Mouse (Mus musculus): Measurements from ENCODE around the gene Ppp4r2.

Gene Ppp4r2

DNA sequence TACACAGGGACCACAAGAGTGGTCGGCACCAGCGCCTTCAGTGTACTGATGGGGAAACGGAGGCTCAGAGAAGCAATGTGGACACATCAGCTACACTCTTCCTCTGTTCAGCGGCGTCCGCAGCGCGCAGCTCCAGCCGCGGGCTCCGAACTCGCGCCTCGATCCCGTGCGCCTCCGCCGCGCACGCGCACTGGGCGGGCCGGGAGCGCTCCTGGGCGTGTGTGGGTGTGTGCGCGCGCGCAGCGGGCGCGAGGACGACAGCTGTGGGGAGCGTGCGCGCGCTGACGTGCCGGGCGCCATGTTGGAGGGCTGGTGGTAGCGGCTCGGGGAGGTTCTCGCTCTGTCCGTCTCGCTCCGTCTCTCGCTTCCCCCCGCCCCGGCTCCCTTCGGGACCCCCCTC lies at the start of gene Ppp4r2:
Gene Ppp4r2, plus strand, starts transcription at position 268 of the 400 bp plus-strand sequence.
- peak; percentile 93 for DNase-seq

DNA sequence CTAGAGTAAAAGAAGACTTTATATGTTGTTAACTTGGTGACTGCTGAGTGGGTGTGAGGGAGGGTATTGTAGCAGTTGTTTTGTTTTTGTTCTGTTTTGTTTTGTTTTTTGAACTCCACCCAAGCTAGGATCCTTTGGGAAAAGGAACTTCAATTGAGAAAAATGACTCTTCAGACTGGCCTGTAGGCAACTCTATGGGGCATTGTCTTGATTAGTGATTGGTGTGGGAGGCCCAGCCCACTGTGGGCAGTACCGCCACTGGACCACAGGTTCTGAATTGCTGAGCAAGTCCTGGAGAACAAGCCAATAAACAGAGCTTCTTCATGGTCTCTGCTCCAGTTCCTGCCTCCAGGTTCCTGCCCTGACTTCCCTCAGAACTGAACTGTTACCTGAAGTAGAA lies 45.7 kb upstream of the Ppp4r2 start:
- no peak for DNase-seq

DNA sequence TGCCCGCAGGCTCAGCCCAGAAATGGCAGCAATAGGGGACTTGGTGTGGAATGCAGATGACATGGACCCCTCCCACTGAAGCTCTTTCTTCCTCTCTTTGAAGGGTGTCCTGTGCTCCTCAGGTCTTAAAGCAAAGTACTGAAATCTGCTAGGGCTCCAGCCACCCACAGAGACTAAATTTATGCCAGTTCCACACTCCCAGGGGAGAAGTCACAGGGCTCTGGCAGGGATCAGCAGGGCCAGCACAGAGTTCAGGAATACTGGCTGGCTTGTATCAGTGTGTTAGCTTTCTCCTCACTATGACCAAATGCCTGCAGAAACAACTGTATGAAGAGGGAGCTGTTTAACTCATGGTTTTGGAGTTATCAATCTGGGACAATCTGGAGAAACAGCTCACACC lies 44.3 kb upstream of the Ppp4r2 start:
- no peak for DNase-seq

DNA sequence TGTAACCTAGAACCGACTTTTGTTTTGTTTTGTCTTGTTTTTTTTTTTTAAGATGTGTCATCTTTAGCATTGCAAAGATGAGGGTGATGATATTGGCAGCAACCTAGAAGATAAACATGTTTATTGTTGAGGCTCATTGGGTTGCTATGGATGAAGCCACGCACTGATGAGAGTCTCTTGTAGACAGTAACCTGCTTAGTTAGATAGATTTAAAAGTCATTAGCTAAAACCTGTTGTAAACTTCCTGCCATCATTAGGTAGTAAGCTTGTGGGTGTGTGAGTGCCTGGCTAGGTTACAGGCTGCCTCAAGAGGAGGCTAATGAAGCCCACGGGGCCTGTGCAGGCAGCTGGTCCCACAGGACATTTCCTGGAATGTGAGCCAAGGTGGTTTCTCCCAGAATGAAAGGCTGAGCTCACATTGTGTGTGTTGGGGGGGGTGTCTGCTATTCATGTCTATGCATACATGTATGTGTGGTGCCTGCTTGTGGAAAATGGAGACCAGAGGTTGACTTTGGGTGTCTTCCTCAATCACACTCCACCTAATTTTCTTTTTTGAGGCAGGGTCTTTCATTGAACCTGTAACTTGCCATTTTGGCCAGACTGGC lies 41.3 kb upstream of the Ppp4r2 start:
- no peak for DNase-seq

DNA sequence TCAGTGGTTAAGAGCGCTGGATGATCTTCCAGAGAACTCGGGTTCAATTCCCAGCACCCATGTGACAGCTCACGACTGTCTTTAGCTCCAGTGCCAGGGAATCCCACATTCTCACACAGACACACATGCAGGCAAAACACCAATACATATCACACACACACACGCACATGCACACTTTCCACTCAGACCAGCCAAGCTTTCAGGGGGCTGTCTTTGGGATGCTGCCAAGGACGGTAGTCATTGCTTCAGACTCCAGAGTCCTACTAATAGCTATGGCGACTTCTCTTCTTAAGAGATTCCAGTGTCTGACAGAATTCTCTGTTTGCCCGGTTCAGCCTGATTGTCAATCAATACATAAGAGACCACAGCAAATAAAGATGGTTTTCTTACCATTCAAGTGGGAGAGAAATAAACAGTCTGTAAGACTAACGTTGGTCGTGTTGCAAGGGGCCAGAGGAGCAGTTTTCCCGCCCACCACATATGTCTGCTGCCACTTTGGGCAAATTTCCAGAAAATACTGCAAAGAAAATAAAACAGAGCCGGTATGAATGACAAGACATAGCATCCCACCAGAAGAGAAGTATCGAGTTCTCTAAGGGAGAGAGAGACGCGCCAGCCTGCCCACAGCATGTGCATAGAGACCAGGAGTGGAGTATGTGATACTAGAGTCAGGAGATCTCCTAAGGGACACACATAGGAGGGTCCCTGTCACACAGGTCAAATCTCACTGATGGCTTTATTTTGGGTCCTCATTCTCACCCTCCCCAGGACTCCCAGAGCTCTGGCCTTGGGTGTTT lies 40.3 kb upstream of the Ppp4r2 start:
- no peak for DNase-seq

DNA sequence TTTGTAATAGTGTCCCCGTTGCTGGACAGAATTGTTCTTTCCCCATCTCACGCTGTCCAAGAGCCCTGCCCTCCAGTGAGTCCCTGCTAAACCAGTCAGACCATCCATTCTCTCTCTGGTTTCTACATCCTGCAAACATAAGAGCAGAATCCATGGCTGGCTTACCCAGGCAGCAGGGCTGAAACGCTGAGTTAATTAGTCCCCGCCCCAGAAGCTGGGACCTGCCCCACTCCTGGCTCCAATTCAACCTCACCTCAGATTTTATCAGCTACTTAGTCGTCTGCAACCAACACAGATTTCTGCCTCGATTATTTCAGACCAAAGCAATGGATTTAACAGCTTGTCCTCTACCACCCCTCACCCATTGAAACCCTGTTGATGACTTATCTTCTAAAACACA lies 37.6 kb upstream of the Ppp4r2 start:
- peak; percentile 18 for DNase-seq

DNA sequence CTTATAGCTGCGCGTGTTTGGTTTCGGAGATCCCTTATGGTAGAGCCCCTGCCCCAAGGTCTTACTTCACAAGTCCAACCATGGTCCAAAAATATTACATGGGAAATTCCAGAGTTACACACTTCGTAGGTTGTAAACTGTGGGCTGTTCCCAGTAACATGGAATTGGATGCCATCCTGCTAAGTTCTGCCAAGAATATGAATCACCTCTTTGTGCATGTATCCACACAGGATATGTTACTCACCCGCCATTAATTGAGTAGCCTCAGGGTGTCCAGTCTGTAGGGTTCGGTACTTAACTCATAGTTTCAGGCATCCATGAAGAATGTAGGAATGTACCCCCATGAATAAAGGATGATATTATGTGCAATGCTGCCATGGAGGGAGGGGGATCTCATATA lies 34.1 kb upstream of the Ppp4r2 start:
- no peak for DNase-seq

DNA sequence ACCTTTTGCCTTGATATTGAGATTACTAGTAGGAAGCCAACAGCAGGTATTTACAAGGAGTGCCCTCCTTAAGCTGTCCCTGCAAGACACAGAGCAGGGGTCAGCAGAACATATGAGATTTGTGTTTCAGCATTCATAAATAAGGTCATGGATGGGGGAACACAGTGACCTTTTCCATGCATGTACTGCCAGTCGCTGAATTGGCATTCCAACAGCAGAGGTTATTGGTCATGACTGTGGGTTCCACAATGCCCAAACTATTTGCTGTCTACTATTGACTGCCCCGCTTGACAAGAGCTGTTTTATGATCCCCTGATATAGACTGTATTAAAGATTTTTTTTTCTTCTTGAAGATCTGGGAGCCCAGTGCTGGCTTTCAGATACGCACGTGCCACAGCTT lies 33.7 kb upstream of the Ppp4r2 start:
- DNase-seq, result no peak

DNA sequence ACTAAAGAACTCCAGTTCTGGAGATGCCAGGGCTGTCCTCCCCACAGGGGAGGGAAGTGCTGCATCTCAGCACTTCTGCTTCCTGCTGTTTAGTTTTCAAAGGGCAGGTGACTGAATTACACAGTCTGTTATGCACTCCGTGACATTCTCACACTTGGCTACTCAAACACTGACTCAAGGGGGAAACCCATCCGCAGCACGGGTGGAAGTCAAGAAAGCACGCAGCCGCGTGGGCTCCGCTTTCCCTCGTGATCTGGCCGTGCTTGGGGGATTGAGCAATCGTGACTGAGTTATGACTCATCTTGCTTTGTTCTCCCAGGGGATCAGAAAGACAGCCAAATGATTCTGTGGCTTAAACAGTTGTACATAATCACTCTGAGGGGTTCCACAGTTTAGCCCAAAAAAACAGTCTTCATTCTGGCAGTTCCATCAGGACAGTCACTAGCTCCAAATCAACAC lies 32.9 kb upstream of the Ppp4r2 start:
- DNase-seq, result peak; percentile 18

DNA sequence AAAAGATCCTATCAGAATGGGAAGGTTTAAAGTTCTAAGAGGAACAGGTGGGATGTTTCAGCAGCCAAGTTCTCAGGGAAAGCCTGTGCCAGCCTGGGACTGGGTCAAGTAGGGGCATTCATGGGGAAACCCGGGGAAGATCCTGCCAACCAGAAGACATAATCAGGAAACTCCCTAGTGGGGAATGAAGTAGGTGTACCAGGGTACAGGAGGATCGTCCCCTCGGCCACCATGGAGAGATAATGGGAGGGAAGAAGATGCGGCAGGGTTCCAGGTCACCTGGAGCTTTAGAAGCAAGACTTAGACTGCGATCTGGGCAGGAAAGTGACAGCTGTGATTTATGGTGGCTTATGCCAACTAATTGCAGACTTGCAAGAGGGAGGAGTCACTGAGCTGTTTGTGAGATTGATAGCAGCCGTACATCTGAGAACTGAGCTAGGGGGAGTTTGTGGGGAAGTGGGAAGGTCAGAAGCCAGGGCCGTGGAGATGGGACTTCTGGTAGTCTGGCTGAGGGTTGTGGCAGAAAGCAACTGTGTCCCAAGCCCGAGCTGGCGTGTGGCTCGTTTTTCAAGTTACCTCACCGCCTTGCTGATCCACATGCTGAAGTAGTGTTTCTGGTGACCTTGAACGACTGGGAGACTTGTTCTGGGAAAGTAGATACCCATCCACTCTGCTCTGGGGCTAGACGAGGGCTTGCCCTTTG lies 30.9 kb upstream of the Ppp4r2 start:
- DNase-seq, result peak; percentile 21

DNA sequence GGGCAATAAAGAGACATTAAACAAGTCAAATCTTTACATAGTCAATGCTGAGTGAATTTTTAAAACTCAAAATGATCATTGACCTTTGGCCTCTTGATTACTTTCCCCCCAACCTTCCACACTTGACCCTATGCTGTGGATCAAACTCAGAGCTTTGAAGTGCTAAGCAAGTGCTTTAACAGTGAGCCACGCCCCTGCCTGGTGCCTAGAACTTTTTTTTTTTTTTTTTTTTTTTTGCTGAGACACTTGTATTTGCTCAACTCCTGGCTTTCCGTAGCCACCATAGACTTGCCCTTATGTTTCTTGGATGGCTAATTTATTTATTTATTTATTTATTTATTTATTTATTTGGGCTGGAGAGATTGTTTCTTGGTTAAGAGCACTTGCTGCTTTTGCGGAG lies 30.2 kb upstream of the Ppp4r2 start:
- no peak for DNase-seq

DNA sequence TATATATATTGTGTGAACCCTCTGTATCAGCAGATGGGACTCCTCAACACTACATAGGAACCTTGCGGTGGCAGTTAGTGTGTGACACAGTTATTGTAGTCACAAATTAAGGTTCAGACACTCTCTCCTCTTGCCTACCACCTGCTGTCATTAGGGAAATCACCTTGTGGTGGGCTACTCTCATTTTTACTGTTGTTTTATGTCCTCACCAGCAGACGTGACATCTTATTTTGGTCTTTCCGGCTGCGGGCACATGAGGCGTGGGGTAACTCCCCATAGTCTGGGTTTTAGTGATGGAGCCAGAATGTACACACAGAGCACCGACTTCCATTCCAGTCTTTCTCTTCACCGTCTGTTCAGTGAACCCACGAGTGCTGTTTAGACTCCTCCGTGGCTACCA lies 26.2 kb upstream of the Ppp4r2 start:
- no peak for DNase-seq

DNA sequence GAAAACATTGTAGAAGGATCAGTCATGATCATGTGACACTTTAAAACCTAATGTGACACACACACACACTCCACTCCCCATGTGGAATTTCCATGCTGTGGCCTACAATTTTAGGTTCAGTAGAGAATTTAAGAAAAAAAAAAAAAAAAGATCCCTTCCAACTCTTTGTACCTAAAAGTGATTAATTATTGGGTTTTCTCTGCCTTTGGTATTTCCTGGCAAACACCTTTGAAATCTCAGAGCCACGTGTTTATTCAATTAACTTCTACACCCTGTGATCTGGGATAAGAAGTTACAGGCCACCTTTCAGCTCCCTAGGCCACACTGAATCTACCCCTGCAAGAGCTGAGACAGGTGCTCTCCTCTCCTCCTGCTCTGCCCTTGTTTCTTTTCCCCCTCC lies 25.7 kb upstream of the Ppp4r2 start:
- DNase-seq, result no peak

DNA sequence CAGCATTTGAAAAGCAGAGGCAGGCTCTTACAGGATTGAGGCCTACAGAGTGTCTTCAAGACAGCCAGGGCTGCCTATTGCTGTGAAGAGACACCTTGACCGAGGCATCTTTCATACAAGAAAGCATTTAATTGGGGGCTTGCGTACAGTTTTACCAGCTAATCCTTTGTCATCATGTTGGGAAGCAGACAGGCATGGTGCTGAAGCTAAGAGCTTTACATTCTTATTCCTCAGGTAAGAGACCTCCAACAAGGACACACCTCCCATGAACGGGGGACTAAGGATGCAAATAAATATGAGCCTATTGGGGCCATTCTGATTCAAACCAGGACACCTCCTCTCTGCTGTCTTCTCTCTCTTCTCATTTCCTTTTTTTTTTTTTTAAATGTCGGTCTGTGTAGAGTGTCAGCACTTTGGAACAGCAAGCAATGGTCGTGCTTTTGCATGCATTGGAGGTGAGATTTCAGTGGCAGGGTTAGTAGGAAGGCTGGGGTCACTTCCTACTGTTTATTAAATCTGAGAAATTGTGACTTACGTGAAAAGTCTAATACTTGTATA lies 25.1 kb upstream of the Ppp4r2 start:
- DNase-seq, result no peak

DNA sequence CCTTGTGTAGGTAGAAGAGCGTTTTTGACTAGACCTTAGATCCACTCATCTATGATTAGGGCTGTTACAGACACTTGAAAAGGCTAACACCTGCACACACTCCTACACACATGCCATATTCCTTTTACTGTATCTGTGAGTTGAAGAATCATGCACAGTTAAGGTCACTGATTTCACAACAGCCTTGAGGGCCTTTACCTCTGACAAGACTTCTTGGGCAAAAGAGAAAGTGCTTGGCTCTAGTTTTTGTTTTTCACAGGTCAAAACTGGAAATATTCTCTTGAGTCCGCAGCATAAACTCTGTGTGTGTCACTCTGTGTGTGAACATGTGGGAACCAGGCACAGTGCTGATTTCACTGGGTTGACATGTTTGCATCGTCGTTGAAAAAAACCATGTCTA lies 23.3 kb upstream of the Ppp4r2 start:
- no peak for DNase-seq

DNA sequence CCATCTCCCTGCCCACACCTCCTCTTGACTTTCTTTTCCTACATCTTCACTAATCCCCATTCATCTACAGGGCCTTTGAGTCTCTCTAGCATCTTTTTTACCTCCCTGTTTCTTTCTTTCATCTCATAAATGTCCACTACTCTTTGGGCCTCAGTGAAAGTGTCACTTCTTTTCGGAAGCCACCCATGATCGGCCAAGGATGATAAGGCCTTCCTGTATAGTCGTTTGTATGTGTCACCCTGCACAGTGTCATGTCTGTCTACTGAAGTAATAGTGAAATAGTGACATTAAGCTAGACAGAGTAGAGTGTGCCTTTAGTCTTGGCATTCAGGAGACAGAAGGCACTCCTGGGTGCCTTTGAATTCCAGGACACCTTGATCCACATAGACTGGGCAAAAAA lies 21.7 kb upstream of the Ppp4r2 start:
- DNase-seq, result no peak

DNA sequence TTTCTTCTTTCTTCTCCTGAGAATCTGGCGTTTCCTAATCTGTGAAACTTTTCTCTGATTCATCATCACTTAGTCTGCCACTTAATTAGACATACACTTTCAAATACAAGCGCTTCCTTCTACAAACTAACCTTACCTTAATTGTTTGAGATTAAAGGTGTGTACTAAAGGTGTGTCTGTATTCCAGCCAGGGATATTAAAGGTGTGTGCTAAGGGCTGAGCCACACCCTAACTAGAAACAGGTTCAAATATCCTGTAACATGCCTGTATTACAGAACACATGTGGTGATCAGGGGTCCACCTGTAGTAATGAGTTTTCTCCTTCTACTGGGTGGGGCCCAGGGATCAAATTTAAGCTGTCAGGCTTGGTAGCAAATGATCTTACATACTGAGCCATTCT lies 12.1 kb upstream of the Ppp4r2 start:
- no peak for DNase-seq

DNA sequence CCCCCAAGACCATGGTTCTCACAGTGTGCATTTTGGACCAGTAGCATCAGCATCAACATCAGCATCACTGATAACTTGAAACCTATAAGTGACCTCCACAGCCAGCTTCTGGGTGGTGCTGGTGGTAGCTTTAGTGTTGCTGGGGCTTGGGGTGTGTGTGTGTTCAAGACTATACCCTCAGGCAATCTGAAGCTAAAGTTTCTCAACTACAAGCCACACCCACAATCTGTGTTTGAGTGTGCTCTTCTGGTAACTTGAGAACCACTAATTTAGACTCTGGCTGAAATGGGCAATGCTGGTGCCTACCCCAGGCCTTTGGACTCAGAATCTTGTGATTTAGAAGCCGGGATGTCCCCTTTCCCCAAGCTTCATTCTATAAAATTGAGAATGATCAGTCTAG lies 10.1 kb upstream of the Ppp4r2 start:
- no peak for DNase-seq

DNA sequence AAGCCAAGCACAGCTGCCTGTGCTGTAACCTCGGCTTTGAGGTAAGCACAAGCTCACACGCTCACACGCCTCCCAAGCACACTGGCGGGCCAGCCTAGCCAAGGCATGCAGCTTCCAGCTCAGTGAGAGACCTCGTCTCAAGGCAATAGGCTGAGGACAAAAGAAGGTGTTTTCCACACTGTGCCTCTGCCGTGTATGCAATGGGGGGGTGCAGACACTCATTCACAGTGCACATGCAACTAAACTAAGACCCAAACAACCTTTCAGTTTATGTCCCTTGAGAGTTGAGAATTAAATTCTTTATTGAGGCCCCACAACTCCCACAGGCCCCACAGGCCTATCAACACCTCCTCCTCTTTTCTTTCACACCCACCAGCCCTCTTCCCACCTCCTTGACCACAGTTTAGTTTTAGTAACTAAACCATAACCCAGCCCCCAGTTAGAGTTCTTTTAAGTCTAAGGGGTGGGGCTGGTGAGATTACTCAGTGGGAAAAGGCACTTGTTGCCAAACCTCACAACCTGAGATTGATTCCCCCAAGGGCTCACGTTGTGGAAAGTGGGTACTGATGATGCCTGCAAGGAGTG lies 8.9 kb upstream of the Ppp4r2 start:
- DNase-seq, result no peak

DNA sequence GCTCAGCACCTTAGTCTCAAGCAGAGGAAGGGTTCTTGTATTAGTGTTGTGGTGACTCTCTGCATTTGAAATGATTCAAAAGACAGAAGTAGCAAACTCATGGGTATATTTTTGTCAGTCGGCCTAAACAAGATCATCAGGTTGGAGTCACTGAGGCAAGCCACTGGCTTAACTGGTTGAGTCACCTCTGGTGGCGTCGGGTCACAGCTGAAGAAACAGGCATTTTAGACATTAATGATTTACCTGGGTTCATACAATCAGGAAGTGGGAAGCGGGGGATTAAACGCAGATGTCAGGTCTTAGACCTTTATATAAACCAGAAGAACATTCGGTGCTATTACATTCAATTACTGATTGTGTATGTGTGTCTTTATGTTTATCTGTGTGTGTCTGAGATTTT lies 7.4 kb upstream of the Ppp4r2 start:
- DNase-seq, result peak; percentile 19

DNA sequence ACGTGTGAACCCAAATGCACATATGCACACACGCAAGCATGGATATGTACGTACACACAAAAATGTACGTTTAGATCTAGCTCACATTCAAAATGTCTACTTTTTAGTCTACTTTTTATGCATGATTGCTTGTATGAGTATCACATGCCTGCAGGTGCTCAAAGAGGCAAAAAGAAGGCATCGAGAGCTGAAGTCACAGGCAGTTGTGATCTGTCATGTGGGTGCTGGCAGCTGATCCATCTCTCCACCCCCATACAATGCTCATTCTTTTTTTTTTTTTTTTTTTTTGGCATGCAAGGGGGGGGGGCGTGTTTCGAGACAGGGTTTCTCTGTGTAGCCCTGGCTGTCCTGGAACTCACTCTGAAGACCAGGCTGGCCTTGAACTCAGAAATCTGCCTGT lies 4.9 kb upstream of the Ppp4r2 start:
- no peak for DNase-seq

DNA sequence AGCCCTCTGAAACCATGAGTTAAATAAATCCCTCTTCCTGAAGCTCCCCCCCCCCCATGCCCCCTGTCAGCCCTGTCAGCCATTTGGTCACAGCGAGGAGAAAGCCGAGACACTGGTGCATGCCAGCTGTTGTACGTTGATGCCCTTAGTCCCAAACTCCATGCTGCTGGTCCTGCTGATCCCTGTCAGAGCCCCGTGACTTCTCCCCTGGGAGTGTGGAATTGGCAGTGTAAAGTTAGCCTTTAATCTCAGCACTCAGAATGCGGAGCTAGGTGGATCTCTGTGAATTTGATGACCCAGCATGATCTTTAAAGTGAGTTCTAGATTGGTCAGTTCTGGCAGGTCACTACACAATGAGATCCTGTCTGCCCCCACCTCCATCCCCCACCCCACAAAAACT lies 3.7 kb upstream of the Ppp4r2 start:
- DNase-seq, result no peak

DNA sequence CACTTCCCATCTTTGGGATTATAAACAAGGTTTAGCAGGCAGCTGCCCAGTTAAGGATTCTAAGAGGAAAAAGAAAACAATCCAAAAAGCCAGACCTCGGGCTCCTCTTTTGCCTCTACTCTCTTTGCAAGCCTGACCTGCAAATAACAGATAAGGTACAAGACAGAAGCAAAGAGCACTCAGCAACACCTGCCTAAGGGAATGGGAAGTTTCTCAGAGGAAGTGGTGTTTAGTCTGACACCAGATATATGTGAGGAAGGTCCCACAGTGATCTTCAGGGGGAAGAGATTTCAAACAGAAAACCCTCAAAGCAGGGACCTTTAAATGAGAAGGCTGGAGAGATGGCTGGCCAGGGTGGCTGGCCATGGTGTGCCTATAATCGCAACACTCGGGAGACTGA lies 2.2 kb upstream of the Ppp4r2 start:
- no peak for DNase-seq

DNA sequence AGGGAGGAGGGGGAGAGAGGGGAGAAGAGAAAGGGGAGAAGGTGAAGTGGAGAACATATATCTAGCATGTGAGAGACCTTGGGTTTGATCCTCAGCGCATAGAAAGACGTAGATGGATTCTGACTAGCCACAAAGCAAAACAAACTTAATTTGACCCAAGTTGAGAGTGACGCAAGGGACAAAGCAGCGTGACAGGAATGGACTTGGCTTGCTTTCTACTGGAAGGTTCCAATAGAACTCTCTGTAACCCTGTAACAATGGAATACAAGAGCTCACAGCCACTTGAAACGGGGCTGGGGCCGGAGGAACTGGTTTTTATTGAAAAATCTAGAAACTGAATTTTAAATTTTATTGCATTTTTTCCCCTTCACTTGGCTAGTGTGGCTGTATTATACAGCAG lies 1.7 kb upstream of the Ppp4r2 start:
- DNase-seq, result no peak
